Mouse (Mus musculus) ES-Bruce4 (cell line): Measurements from ENCODE around the gene Fan1. TPM values are rescaled to one million over a fixed set of nuclear protein-coding genes. Genes with fewer than 3 reads are reported as not detected.

Experiments
- H3K27ac ChIP-seq: 2 replicates; pipeline ENCODE4 v1.5.1; 2012; ENCODE audit warnings: low read length, inconsistent platforms; ENCODE audit not compliant: insufficient read depth
- H3K27me3 ChIP-seq: 2 replicates; pipeline ENCODE4 v1.6.1; 2012; ENCODE audit warnings: mild to moderate bottlenecking, low read length, inconsistent platforms; ENCODE audit not compliant: control insufficient read depth, poor library complexity, insufficient read depth, severe bottlenecking
- H3K36me3 ChIP-seq: 2 replicates; pipeline ENCODE4 v1.6.1; 2012; ENCODE audit warnings: inconsistent platforms, mild to moderate bottlenecking, low read length, moderate library complexity; ENCODE audit not compliant: control insufficient read depth, poor library complexity, insufficient read depth, severe bottlenecking
- H3K4me1 ChIP-seq: one replicate; pipeline ENCODE4 v1.8.1; 2011; ENCODE audit warnings: low read length; ENCODE audit not compliant: control insufficient read depth, insufficient read depth
- H3K4me3 ChIP-seq: 2 replicates; pipeline ENCODE4 v1.5.1; 2011; ENCODE audit warnings: low read depth, mild to moderate bottlenecking, low read length
- H3K9ac ChIP-seq: 2 replicates; pipeline ENCODE4 v1.6.1; 2012; ENCODE audit warnings: low read depth, mild to moderate bottlenecking, inconsistent platforms; ENCODE audit not compliant: poor library complexity, severe bottlenecking
- H3K9me3 ChIP-seq: replicated peaks from 2 replicates; pipeline ENCODE4 v1.6.1; 2012; ENCODE audit warnings: mild to moderate bottlenecking, low read length, inconsistent platforms; ENCODE audit not compliant: control insufficient read depth, poor library complexity, insufficient read depth, severe bottlenecking
- CTCF ChIP-seq: IDR thresholded peaks from one replicate; pipeline ENCODE4 v1.8.1; 2011; ENCODE audit warnings: low read depth, low read length
- EP300 ChIP-seq: IDR thresholded peaks from 2 replicates; pipeline ENCODE4 v1.6.1; 2011; ENCODE audit warnings: low read depth, low read length; ENCODE audit not compliant: insufficient read depth
- POLR2A ChIP-seq: IDR thresholded peaks from one replicate; pipeline ENCODE4 v1.8.1; 2011; ENCODE audit warnings: low read length; ENCODE audit not compliant: insufficient read depth
- polyA plus RNA-seq: library from polyadenylated mRNA; stranded (reverse); fragments of >200 nt; gene quantifications from 2 replicates; pipeline ENCODE4 v1.2.4, GENCODE M21; 2011; ENCODE audit warnings: low read depth; ENCODE audit not compliant: missing spikeins, insufficient read depth, insufficient read length

Fan1 gene
- polyA plus RNA-seq, 1 experiment, result 6.4 TPM

DNA sequence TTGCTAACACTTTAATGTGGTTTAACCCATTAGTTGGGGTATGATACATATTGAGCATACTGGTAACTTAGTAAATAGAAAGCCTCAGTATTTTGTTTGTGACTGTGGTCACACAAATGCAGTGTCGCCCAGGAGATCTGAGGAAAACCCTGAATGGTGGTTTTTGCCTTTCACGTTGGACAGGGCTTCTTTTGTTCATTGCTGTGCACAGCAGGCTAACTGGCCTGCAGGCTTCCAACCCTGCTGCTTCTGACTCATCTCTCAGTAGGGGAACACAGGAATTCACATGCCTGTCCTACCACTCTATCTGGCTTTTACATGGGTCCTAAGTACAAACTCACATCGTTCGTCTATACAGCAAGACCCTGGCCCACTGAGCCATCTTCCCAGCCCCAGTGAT is 52.2 kb downstream of the Fan1 start:
- Histone ChIP-seq H3K4me1 (no peaks in the 10 kb centered on the region), H3K9me3 (no peaks in the 10 kb centered on the region), H3K27me3 (no peaks in the 10 kb centered on the region), H3K4me3 (no peak overlapping the region), H3K36me3 (no peaks in the 10 kb centered on the region), H3K9ac (no peak overlapping the region), H3K27ac (no peak overlapping the region)
- no peak for TF ChIP-seq POLR2A
- no peak for TF ChIP-seq EP300
- no peak for TF ChIP-seq CTCF

DNA sequence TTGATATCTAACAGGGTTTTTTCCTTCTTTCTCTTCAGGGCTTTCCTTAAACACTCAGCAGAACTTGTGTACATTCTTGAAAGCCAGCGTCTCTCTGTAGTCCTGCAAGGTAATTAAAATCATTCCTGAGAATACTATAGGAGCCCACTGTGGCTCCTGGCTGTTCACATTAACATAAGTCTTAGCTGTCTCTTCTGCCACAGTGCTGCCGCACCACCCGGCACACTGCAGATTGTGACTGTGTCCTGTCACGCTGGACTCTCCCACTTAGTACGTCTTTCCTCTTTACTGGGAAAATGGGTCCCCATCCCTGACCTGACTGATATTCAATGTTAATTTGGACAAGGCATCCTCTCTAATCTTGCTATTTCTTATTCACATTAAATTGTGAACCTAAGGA is 52.8 kb downstream of the Fan1 start:
- Histone ChIP-seq H3K4me3 (no peak overlapping the region), H3K9me3 (no peaks in the 10 kb centered on the region), H3K27me3 (no peaks in the 10 kb centered on the region), H3K27ac (no peak overlapping the region), H3K36me3 (no peaks in the 10 kb centered on the region), H3K9ac (no peak overlapping the region), H3K4me1 (no peaks in the 10 kb centered on the region)
- no peak for TF ChIP-seq CTCF
- no peak for TF ChIP-seq POLR2A
- no peak for TF ChIP-seq EP300

GRCm38 (mm10) chr7:64312811-64313210 is 61.1 kb downstream of the Fan1 start:
- no peaks in the 10 kb centered on the region for H3K27me3 ChIP-seq
- H3K9me3 ChIP-seq, result no peaks in the 10 kb centered on the region
- H3K27ac ChIP-seq, result no peak overlapping the region
- no peak overlapping the region for H3K4me3 ChIP-seq
- no peak overlapping the region for H3K9ac ChIP-seq
- TF ChIP-seq POLR2A, result no peak
- TF ChIP-seq EP300, result no peak
- no peak for TF ChIP-seq CTCF
- H3K36me3 ChIP-seq, result no peaks in the 10 kb centered on the region; the same call in 1 of the 2 replicates
- no peaks in the 10 kb centered on the region for H3K4me1 ChIP-seq

GRCm38 (mm10) chr7:64310756-64311155 is 63.1 kb downstream of the Fan1 start:
- no peak overlapping the region for H3K9ac ChIP-seq
- H3K4me3 ChIP-seq, result no peak overlapping the region
- no peak overlapping the region for H3K27ac ChIP-seq
- no peaks in the 10 kb centered on the region for H3K9me3 ChIP-seq
- no peaks in the 10 kb centered on the region; the same call in 1 of the 2 replicates for H3K36me3 ChIP-seq
- H3K4me1 ChIP-seq, result no peaks in the 10 kb centered on the region
- TF ChIP-seq POLR2A (no peak), EP300 (no peak), CTCF (no peak)
- H3K27me3 ChIP-seq, result no peaks in the 10 kb centered on the region

- H3K9me3 ChIP-seq, result no peaks in the 10 kb centered on the region
- H3K9ac ChIP-seq, result no peak overlapping the region
- H3K27me3 ChIP-seq, result no peaks in the 10 kb centered on the region
- H3K27ac ChIP-seq, result no peak overlapping the region
- no peaks in the 10 kb centered on the region for H3K4me1 ChIP-seq
- TF ChIP-seq POLR2A (no peak), EP300 (no peak)
- H3K4me3 ChIP-seq, result no peak overlapping the region
- no peaks in the 10 kb centered on the region; the same call in 1 of the 2 replicates for H3K36me3 ChIP-seq
Observed at GRCm38 (mm10) chr7:64310241-64310640, 63.7 kb downstream of the Fan1 start.

Other genes starting within 250 kb of the Fan1 start
- gene Trpm1, start 220.3 kb downstream of the Fan1 start, polyA plus RNA-seq, result 1.5 and 2.4 TPM in 2 replicates
- gene Mtmr10, start 86.4 kb downstream of the Fan1 start, polyA plus RNA-seq, result 15.2 and 15.5 TPM in 2 replicates
- 75.5 and 81.2 TPM in 2 replicates for gene Mphosph10, start 18.2 kb upstream of the Fan1 start, polyA plus RNA-seq
- gene Mcee, start 18.5 kb upstream of the Fan1 start, polyA plus RNA-seq, result 32.4 and 38.6 TPM in 2 replicates
- 1.9 and 2.2 TPM in 2 replicates for gene Apba2, start 127.6 kb upstream of the Fan1 start, polyA plus RNA-seq